Mouse (Mus musculus) thymus, postnatal 10 days (tissue): ENCODE data around the gene Wdr91.

Experiments
- DNase-seq, 2 experiments: peaks; one replicate each; pipeline ENCODE4 v3.0.0; 2021; ENCODE audit warnings: low spot score in 2 of 2

The Wdr91 gene

GRCm38 (mm10) chr6:34862791-34863403 lies 47.8 kb downstream of the Wdr91 start, which contains the start of gene Tmem140:
TSS of gene Tmem140 (plus strand) at chr6:34863146.
- peak in 1 of 2 experiments; percentile 57 for DNase-seq

DNA sequence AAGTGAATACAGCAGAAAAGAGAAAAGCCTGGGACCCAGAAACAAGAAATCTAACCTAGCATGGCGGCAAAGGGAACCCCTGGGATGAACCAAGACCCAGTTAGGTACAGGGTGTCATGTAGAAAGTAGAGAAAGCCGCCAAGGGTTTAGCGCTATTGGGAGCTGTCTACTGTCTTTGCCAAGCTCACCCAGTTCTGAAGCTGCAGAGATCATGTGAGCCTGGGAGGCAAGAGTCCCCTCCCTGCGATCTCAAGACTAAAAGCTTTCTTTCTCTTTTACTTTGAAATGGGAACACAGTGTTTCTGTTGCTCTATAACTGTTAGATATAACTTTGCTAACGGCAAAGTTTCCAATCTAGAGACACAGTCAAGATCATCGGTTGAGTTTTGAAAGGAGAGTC lies 48.3 kb downstream of the Wdr91 start:
- peak in 1 of 2 experiments; percentile 52 for DNase-seq

DNA sequence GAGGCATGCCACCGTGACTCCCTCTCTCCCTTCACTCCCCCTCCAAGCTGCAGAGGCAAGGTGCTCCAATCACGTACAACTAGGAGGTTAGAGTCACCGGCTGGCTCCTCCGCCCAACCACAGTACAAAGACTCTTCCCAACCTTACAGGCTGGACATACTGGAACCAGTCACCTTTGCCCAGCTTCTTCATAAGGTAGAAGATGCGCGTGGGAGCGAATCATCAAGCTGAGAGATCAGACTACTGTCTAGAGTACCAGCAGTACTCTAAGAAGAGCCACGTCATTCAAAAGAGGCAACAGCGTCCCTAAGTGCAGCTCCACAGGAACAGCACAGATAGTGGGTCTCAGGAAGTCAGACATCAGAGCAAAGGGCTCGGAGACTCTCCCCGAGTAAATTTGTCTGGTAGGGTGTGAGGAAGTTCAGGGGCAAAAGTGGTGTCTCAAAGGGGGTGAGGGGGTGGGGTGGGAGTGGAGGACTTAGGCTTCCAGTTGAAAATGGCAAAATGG lies 49.1 kb downstream of the Wdr91 start:
- peak in 1 of 2 experiments; percentile 16 for DNase-seq

DNA sequence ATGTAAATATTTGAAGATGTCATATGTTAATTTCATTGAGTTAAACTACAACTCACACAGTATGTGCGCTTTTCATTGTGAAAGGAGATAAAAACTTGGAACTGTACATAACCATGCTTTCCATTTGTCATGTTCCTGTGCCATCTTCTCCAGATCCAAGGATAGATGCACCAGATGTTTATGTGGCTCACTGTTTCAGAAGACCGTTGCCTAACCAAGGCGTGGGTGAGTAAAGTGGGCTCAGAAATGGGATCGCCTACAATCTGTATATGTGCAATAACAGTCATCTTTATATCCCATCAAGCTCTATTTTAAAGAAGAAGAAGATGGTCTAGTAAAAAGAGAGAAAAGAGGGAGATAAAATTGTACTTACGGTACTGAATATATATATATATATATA lies 78.3 kb downstream of the Wdr91 start:
- DNase-seq = no peak
